Mouse (Mus musculus) megakaryocyte, embryonic 14.5 days (primary cell): ENCODE results near the gene Gm16181.

Experiments used
- FLI1 ChIP-seq: IDR thresholded peaks from 2 replicates; pipeline ENCODE4 v1.6.1; 2012; ENCODE audit warnings: low read length, inconsistent platforms, mixed read lengths
- GATA1 ChIP-seq: IDR thresholded peaks from 3 replicates; pipeline ENCODE4 v1.6.1; 2012; ENCODE audit warnings: mixed read lengths, low read length, inconsistent platforms, borderline replicate concordance

DNA sequence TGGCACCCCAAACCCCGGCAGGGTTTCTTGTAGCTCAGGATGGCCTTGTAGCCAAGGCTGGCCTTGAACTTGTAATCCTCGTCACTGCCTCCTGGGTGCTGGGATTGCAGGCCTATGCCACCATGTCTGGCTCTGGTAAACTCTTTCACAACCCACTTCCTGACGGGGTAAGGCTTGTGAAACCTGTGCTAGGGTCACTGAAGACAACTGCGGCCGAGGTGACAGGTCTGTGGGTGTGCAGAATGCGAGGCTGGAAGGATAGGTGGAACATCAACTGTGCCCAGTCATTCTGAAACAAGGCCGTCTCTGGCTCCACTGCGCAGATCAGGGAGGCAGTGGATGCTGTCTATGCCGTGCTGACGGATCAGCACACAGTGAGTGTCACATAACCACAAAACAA lies 10.4 kb downstream of the Gm16181 start:
- TF ChIP-seq GATA1 (no peak), FLI1 (no peak)
